Mouse (Mus musculus) lung, embryonic 16.5 days (tissue): ENCODE results near the gene Nrm. TPM values are rescaled to one million over a fixed set of nuclear protein-coding genes. Genes with fewer than 3 reads are reported as not detected.

Source experiments
- ATAC-seq: fragments of 200-750 bp; cut with Nextera tagmentation; 2 replicates; pipeline ENCODE4 v1.8.0; 2017; ENCODE audit warnings: low read depth, mild to moderate bottlenecking, moderate library complexity
- H3K27ac ChIP-seq: fragments of 300-500 bp; sonication (generic); 2 replicates; pipeline ENCODE4 v1.5.1; 2014; ENCODE audit warnings: mild to moderate bottlenecking, control low read depth, low read length
- H3K27me3 ChIP-seq: fragments of 300-500 bp; sonication (generic); 2 replicates; pipeline ENCODE4 v1.6.1; 2014; ENCODE audit warnings: low read depth, low read length, mixed read lengths; ENCODE audit not compliant: control insufficient read depth, insufficient read depth
- H3K36me3 ChIP-seq: fragments of 300-500 bp; sonication (generic); 2 replicates; pipeline ENCODE4 v1.6.1; 2014; ENCODE audit warnings: low read length; ENCODE audit not compliant: control insufficient read depth, insufficient read depth
- H3K4me1 ChIP-seq: fragments of 300-500 bp; sonication (generic); replicated peaks from 2 replicates; pipeline ENCODE4 v1.6.1; 2014; ENCODE audit warnings: low read length, mixed read lengths; ENCODE audit not compliant: control insufficient read depth, insufficient read depth
- H3K4me2 ChIP-seq: fragments of 300-500 bp; sonication (generic); 2 replicates; pipeline ENCODE4 v1.6.1; 2014; ENCODE audit warnings: low read depth, low read length, control low read depth
- H3K4me3 ChIP-seq: fragments of 300-500 bp; sonication (generic); 2 replicates; pipeline ENCODE4 v1.5.1; 2014; ENCODE audit warnings: mild to moderate bottlenecking, low read length, control low read depth
- H3K9ac ChIP-seq: fragments of 300-500 bp; sonication (generic); 2 replicates; pipeline ENCODE4 v1.6.1; 2014; ENCODE audit warnings: low read length, control low read depth
- H3K9me3 ChIP-seq: fragments of 300-500 bp; sonication (generic); 2 replicates; pipeline ENCODE4 v1.6.1; 2016; ENCODE audit warnings: low read length; ENCODE audit not compliant: control insufficient read depth
- WGBS: fragments of 180-500 bp; shearing (Covaris S2); extraction: QIAGEN DNeasy Blood & Tissue Kit; methylation state at CpG from one replicate; pipeline ENCODE4 v1.1.7; 2014; 5-methylcytosine and 5-hydroxymethylcytosine counted together
- polyA plus RNA-seq: library from polyadenylated mRNA; unstranded; fragments of >200 nt; fragmentation: Nextera tagmentation; extraction: Ambion mirVana; gene quantifications from 2 replicates; pipeline ENCODE4 v1.2.1, GENCODE M21; 2015

The Nrm gene
- polyA plus RNA-seq, 1 experiment from 2014 or later: 65.6 TPM

DNA sequence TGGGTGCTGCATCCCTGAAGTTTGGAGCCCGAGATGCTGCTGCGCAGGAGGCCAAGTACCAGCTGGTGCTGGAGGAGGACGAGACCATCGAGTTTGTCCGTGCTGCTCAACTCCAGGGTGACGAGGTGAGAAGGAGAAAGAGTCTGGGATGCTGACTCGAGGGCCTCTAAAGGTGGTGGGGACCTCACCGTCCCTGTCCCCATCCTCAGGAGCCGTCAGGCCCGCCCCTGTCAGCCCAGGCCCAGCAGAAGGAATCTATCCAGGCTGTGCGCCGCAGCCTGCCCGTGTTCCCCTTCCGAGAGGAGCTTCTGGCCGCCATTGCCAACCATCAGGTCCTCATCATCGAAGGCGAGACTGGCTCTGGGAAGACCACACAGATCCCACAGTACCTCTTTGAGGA, 21.8 kb downstream of the Nrm start:
- Histone ChIP-seq H3K9ac (no peak overlapping the region), H3K9me3 (no peaks in the 10 kb centered on the region), H3K4me3 (no peak overlapping the region), H3K4me1 (peaks cover 11% of the 10 kb centered on the region; the same call in 1 of the 2 replicates), H3K4me2 (no peak overlapping the region), H3K27me3 (no peaks in the 10 kb centered on the region), H3K36me3 (peaks cover 45% of the 10 kb centered on the region), H3K27ac (no peak overlapping the region)
- 93% methylated on average over 17 of the region's 17 CpGs for WGBS
- no peak for ATAC-seq

DNA sequence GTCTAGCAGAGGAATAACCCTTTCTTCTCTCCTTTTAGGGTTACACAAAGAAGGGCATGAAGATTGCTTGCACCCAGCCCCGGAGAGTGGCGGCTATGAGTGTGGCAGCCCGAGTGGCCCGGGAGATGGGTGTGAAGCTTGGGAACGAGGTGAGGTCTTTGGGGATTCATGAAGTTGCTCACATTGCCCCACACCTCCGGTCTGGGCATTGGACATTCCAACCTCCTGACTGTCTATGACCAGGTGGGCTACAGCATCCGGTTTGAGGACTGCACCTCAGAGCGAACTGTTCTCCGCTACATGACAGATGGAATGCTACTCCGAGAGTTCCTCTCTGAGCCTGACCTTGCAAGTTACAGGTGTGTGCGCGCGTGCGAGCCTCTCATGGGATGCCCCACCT, 22.7 kb downstream of the Nrm start:
- Histone ChIP-seq H3K36me3 (peaks cover 54% of the 10 kb centered on the region), H3K4me1 (peaks cover 11% of the 10 kb centered on the region; the same call in 1 of the 2 replicates)
- WGBS: 96% methylated on average over 14 of the region's 14 CpGs

DNA sequence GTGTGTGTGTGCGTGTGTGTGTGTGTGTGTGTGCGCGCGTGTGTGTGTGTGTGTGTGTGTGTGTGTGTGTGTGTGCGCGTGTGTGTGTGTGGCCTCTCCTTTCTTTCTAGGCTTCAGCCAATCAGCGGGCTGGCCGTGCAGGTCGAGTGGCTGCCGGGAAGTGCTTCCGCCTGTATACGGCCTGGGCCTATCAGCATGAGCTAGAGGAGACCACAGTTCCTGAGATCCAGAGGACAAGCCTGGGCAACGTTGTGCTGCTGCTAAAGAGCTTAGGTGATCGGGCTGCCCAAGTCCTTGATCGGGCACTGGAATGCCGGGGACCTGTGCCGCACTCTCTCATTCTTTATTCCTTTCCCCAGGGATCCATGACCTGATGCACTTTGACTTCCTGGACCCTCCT, 26.6 kb downstream of the Nrm start:
- no peaks in the 10 kb centered on the region for H3K4me1 ChIP-seq
- H3K9me3 ChIP-seq: no peaks in the 10 kb centered on the region
- no peak overlapping the region for H3K4me2 ChIP-seq
- no peak overlapping the region for H3K27ac ChIP-seq
- WGBS: 77% methylated on average over 10 of the region's 17 CpGs
- H3K36me3 ChIP-seq: peaks cover 75% of the 10 kb centered on the region
- H3K9ac ChIP-seq: no peak overlapping the region
- no peak for ATAC-seq
- no peaks in the 10 kb centered on the region for H3K27me3 ChIP-seq
- no peak overlapping the region for H3K4me3 ChIP-seq

More for the DNA sequence above, 22.7 kb downstream of the Nrm start:
- Histone ChIP-seq H3K27ac (no peak overlapping the region), H3K9me3 (no peaks in the 10 kb centered on the region), H3K27me3 (no peaks in the 10 kb centered on the region), H3K4me3 (no peak overlapping the region), H3K4me2 (no peak overlapping the region), H3K9ac (no peak overlapping the region)
- ATAC-seq: no peak

DNA sequence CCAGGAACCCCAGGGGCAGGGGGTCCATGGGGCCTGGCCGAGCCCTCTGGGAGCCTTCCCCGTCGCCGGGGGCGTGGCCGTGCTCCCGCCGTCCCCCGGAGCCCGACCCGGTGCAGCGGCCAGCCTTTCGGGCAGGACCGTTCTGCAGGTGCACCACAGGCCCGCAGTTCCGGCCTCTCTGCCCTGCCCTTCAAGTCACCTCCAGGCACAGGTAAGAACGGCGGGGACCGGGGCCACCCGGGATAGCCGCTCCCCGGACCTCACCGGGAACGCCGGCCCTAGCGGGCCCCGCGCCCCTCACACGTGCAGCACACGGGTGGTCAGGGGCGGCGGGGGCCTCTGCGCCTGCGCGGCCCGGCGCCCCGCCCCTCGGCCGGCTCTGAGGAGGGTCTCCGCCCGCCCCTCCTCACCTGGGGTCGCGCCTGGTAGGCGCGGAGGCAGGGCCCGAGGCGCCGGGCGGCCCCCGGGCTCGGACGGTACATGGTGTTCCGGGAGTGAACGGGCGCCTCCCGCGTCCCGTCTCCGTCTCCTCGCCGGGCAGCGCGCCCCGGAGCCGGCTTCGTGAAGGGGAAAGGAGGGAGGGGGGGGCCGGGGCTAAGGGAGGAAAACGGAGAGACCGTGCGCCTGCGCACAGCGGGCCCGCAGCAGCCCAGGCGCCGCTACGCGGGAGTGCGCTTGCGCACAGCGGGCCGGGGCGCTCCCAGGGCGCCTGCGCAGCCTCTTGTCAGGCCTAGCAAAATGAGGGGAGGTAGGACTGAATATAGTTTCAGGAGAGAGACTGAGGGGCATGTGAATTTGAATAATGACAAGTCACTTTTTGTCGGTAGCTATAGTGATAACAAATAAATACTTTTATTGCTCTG, 35.9 kb downstream of the Nrm start, which contains the start of gene 2310061I04Rik:
2310061I04Rik (minus strand) TSS at position 651 of the 863 bp plus-strand sequence.
- Histone ChIP-seq H3K4me3 (peak within 1 kb of the TSS; percentile 87), H3K4me2 (peak within 1 kb of the TSS; percentile 98), H3K27ac (peak within 1 kb of the TSS; percentile 83), H3K4me1 (peaks cover 6% of the 10 kb centered on the region; the same call in 1 of the 2 replicates), H3K36me3 (peaks cover 15% of the 10 kb centered on the region), H3K27me3 (no peaks in the 10 kb centered on the region), H3K9me3 (no peaks in the 10 kb centered on the region), H3K9ac (peak within 1 kb of the TSS; percentile 80)
- WGBS: 1% methylated on average over 61 of the region's 86 CpGs
- ATAC-seq: peak; percentile 95

DNA sequence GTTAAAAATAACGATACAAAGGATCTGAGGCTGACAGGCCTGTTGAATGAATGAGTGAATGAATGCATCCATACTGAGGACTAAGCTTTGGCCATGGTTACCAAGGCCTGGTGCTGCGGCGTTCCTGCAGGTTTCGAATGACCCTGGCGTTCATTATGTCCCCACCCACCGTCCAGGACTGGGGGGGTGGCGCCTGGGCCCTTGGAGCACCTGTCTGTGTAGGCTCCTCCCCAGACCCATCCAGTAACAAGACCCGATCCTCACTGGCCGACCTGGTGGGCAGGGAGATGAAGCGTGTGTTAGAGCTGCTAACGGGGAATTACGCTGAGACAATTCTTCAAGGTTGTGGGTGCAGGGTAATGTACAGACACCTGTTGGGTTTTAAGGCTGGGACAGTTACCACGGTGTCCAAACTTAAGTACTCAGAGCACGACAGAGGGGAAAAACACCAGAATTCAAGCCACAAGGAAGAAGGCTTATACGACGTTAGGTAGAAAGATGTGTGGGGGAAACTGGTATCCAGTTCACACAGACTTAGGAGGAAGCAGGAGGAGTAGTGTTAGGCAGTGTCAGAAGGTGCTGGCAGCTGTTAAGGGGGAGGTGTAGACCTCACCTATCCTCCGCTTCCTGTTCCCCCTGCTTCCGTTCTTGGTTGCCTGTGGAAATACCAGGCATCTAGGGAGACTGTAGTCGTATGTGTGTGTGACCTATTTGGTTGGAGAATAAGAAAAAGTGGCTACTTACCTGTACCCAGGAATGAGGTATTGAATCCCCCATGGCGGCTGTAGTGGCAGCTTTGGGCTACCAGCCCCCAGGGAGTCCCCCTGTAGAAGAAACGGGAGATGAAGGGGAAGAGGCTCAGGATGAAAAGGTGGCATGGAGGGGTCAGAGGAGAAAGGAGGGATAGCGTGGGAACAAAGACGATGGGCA, 36.8 kb downstream of the Nrm start:
- peak overlapping the region; percentile 87 for H3K4me3 ChIP-seq

DNA sequence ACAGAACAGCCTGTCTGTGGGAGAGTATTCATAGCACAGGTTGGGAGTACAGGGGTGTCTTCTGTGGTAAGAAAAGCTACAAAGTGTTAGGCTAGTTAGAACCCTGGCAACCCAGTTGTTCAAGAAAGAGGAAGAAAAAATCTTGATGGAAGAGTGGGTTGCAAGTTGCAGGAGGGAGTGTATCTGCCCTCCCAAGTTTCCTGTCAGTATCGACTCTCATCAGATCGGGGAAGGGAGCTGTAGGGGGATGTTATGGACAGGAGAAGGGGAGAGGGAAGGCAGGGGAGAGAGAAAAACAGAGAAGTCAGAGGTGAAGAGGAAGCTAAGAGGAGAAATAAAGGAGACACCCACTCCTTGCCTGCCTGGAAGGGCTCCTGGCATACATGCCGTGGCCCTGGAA, 39.5 kb downstream of the Nrm start:
- Histone ChIP-seq H3K4me1 (peaks cover 10% of the 10 kb centered on the region), H3K9ac (no peak overlapping the region), H3K27me3 (no peaks in the 10 kb centered on the region), H3K27ac (no peak overlapping the region), H3K4me3 (no peak overlapping the region), H3K9me3 (no peaks in the 10 kb centered on the region), H3K4me2 (no peak overlapping the region), H3K36me3 (peaks cover 8% of the 10 kb centered on the region; the same call in 1 of the 2 replicates)
- no peak for ATAC-seq
- WGBS: 86% methylated on average over 3 of the region's 3 CpGs

More for the DNA sequence above, 36.8 kb downstream of the Nrm start:
- WGBS: 39% methylated on average over 23 of the region's 23 CpGs
- Histone ChIP-seq H3K36me3 (peaks cover 9% of the 10 kb centered on the region), H3K27me3 (no peaks in the 10 kb centered on the region), H3K9ac (peak overlapping the region; percentile 80), H3K4me1 (peaks cover 6% of the 10 kb centered on the region; the same call in 1 of the 2 replicates), H3K4me2 (peak overlapping the region; percentile 98), H3K9me3 (no peaks in the 10 kb centered on the region), H3K27ac (no peak overlapping the region)
- ATAC-seq: peak; percentile 34

DNA sequence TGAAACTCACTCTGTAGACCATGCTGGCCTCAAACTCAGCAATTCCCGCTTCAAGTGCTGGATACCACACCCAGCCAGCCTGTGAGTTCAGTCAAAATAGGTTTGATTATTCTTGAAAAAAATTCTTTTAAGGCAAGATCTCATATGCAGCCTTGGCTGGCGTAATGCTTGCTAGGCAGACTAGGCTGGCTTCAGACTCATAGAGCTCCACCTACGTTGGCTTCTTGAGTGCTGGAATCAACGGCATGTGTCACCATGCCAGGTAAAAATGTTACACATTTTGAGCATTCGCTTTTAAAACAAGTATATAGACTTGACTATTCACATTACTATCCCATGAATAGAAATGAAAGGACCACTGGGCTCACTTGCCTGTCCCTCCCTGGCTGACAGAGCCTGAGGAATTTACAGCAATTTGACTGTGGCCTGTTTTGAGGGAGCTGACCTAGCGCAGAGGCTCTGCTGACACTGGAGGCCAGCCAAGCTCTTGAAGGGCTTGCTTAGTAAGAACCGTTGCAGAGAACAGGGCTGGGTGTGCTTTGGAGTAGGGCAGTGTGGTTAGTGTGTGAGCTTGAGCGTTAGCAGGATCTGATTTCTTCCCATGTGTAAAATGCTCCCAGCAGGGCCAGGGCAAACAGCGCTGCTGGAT, 42.3 kb downstream of the Nrm start:
- Histone ChIP-seq H3K4me1 (peaks cover 5% of the 10 kb centered on the region), H3K4me3 (no peak overlapping the region), H3K27me3 (no peaks in the 10 kb centered on the region), H3K9me3 (no peaks in the 10 kb centered on the region), H3K4me2 (no peak overlapping the region), H3K36me3 (peaks cover 16% of the 10 kb centered on the region), H3K27ac (peak overlapping the region; percentile 45), H3K9ac (no peak overlapping the region)
- peak; percentile 65 for ATAC-seq
- 79% methylated on average over 9 of the region's 9 CpGs for WGBS

DNA sequence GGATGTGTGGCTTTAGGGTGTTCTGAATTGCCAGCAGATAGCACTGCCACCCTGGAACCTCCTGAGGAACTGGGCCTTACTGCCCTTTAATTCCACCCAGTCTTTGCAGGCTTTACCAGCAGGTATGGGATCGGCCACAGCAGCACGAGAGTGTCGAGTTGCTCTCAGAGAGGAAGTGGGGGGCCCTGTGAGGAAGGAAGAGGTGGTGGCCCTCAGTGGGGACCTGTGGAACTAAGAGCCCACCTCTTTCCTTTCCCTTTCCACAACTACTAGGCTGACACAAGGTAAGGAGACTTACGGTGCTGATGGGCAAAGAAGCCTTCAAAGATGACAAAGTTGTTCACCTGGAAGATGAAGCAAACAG, 42.9 kb downstream of the Nrm start:
- H3K4me2 ChIP-seq: no peak overlapping the region
- 68% methylated on average over 4 of the region's 4 CpGs for WGBS
- H3K36me3 ChIP-seq: peaks cover 16% of the 10 kb centered on the region
- ATAC-seq: no peak
- no peak overlapping the region for H3K4me3 ChIP-seq
- H3K4me1 ChIP-seq: peaks cover 10% of the 10 kb centered on the region
- no peak overlapping the region for H3K9ac ChIP-seq
- H3K27ac ChIP-seq: peak overlapping the region; percentile 45; the same call in 1 of the 2 replicates
- H3K9me3 ChIP-seq: no peaks in the 10 kb centered on the region
- H3K27me3 ChIP-seq: no peaks in the 10 kb centered on the region
